Mouse (Mus musculus) kidney, postnatal 4 days (tissue): ENCODE data around the gene Kcnj5.

ENCODE experiments used
- DNase-seq, 2 experiments: peaks; one replicate each; pipeline ENCODE4 v3.0.0; 2021; ENCODE audit warnings: mixed read lengths in 2 of 2

Kcnj5 gene

GRCm38 (mm10) chr9:32314071-32314470, 30.1 kb downstream of the Kcnj5 start:
- no peak for DNase-seq

GRCm38 (mm10) chr9:32312208-32312607, 31.9 kb downstream of the Kcnj5 start:
- no peak for DNase-seq

GRCm38 (mm10) chr9:32311786-32312185, 32.4 kb downstream of the Kcnj5 start:
- peak; percentile 27 to 43 for DNase-seq

- no peak for DNase-seq
Observed at GRCm38 (mm10) chr9:32302501-32303150, 41.5 kb downstream of the Kcnj5 start.

GRCm38 (mm10) chr9:32295061-32295800, 48.9 kb downstream of the Kcnj5 start:
- DNase-seq = no peak

- DNase-seq = peak; percentile 9
Observed at GRCm38 (mm10) chr9:32292686-32293085, 51.5 kb downstream of the Kcnj5 start.

- DNase-seq = peak; percentile 13 to 50
Observed at GRCm38 (mm10) chr9:32291618-32292017, 52.5 kb downstream of the Kcnj5 start.

GRCm38 (mm10) chr9:32283591-32283990, 60.6 kb downstream of the Kcnj5 start:
- no peak for DNase-seq

- no peak for DNase-seq
Observed at GRCm38 (mm10) chr9:32280456-32280855, 63.7 kb downstream of the Kcnj5 start.

- peak in 1 of 2 experiments; percentile 15 for DNase-seq
Observed at GRCm38 (mm10) chr9:32279789-32280188, 64.4 kb downstream of the Kcnj5 start.

- no peak for DNase-seq
Observed at GRCm38 (mm10) chr9:32278052-32278451, 66.1 kb downstream of the Kcnj5 start.

- peak; percentile 73 to 83 for DNase-seq
Observed at GRCm38 (mm10) chr9:32271896-32272444, 72.2 kb downstream of the Kcnj5 start.
